Mouse (Mus musculus) CD4-positive, CD25-positive, alpha-beta regulatory T cell (primary cell): ENCODE data around the gene Plbd1. TPM values are rescaled to one million over a fixed set of nuclear protein-coding genes. Genes with fewer than 3 reads are reported as not detected.

ENCODE experiments used
- polyA plus RNA-seq: library from polyadenylated mRNA; unstranded; fragments of 100-300 nt; shearing (Covaris generic); gene quantifications from one replicate; pipeline ENCODE4 v1.2.1, GENCODE M21; 2017

Plbd1 gene
- 2.2 TPM for polyA plus RNA-seq

GRCm38 (mm10) chr6:136661706-136662016 lies at the start of gene Plbd1:
Gene Plbd1 (minus strand): TSS chr6:136661928.

Other genes with a start within 250 kb of the Plbd1 start
- gene E330021D16Rik, start 246.4 kb downstream of the Plbd1 start, polyA plus RNA-seq: 0.59 TPM
- gene Atf7ip, start 155.8 kb downstream of the Plbd1 start, polyA plus RNA-seq: 139 TPM
- not detected for gene Gucy2c, start 119.8 kb upstream of the Plbd1 start, polyA plus RNA-seq
- gene Hist4h4, start 142.5 kb upstream of the Plbd1 start, polyA plus RNA-seq: 1.1 TPM
- gene H2afj, start 146.3 kb upstream of the Plbd1 start, polyA plus RNA-seq: 152 TPM
- gene BC049715, start 165.7 kb upstream of the Plbd1 start, polyA plus RNA-seq: 2.6 TPM
- 113 TPM for gene Wbp11, start 166.3 kb upstream of the Plbd1 start, polyA plus RNA-seq
- gene Smco3, start 173.5 kb upstream of the Plbd1 start, polyA plus RNA-seq: not detected
- 6.3 TPM for gene Art4, start 195.8 kb upstream of the Plbd1 start, polyA plus RNA-seq
- gene Mgp, start 213.9 kb upstream of the Plbd1 start, polyA plus RNA-seq: not detected